Mouse (Mus musculus) neural tube, embryonic 11.5 days (tissue): ENCODE measurements around the gene Eva1c. TPM values are rescaled to one million over a fixed set of nuclear protein-coding genes. Genes with fewer than 3 reads are reported as not detected.
"Not testable (repeated sequence)": the region's sequence is repeated elsewhere in the genome, so short reads cannot be mapped to it uniquely, and the experiment has no call there.

ENCODE experiments used
- ATAC-seq: fragments of 200-750 bp; cut with Nextera tagmentation; 2 replicates; pipeline ENCODE4 v1.8.0; 2017; ENCODE audit warnings: moderate number of reproducible peaks, mild to moderate bottlenecking, moderate TSS enrichment, moderate library complexity; ENCODE audit not compliant: insufficient read depth, low FRiP score, low TSS enrichment
- DNase-seq: peaks from one replicate; pipeline ENCODE4 v3.0.0-alpha.2; 2015; ENCODE audit warnings: low spot score
- H3K27ac ChIP-seq: fragments of 300-500 bp; sonication (generic); 2 replicates; pipeline ENCODE4 v1.5.1; 2014; ENCODE audit warnings: low read depth, mild to moderate bottlenecking, low read length
- H3K27me3 ChIP-seq: fragments of 300-500 bp; sonication (generic); 2 replicates; pipeline ENCODE4 v1.6.1; 2014; ENCODE audit warnings: mild to moderate bottlenecking, low read length, mixed read lengths; ENCODE audit not compliant: control insufficient read depth, insufficient read depth
- H3K36me3 ChIP-seq: fragments of 300-500 bp; sonication (generic); 2 replicates; pipeline ENCODE4 v1.6.1; 2014; ENCODE audit warnings: mild to moderate bottlenecking, low read length, moderate library complexity, mixed read lengths; ENCODE audit not compliant: control insufficient read depth, insufficient read depth
- H3K4me1 ChIP-seq: fragments of 300-500 bp; sonication (generic); 2 replicates; pipeline ENCODE4 v1.6.1; 2014; ENCODE audit warnings: low read length, mixed read lengths; ENCODE audit not compliant: control insufficient read depth, insufficient read depth
- H3K4me2 ChIP-seq: fragments of 300-500 bp; sonication (generic); 2 replicates; pipeline ENCODE4 v1.6.1; 2014; ENCODE audit warnings: low read depth, mild to moderate bottlenecking, moderate library complexity
- H3K4me3 ChIP-seq: fragments of 300-500 bp; sonication (generic); 2 replicates; pipeline ENCODE4 v1.5.1; 2014; ENCODE audit warnings: low read depth, low read length
- H3K9ac ChIP-seq: fragments of 300-500 bp; sonication (generic); 2 replicates; pipeline ENCODE4 v1.6.1; 2014; ENCODE audit warnings: mild to moderate bottlenecking, low read length
- H3K9me3 ChIP-seq: fragments of 300-500 bp; sonication (generic); 2 replicates; pipeline ENCODE4 v1.6.1; 2016; ENCODE audit warnings: low read length; ENCODE audit not compliant: control insufficient read depth
- WGBS: fragments of 180-500 bp; shearing (Covaris S2); extraction: QIAGEN DNeasy Blood & Tissue Kit; methylation state at CpG from one replicate; pipeline ENCODE4 v1.1.7; 2014; 5-methylcytosine and 5-hydroxymethylcytosine counted together
- polyA plus RNA-seq: library from polyadenylated mRNA; unstranded; fragments of >200 nt; fragmentation: Nextera tagmentation; extraction: Ambion mirVana; gene quantifications from 2 replicates; pipeline ENCODE4 v1.2.1, GENCODE M21; 2014

Gene Eva1c
- polyA plus RNA-seq, 1 experiment from 2014 or later = 0.73 TPM

- 82% methylated on average over 6 of the region's 6 CpGs for WGBS
- no peak overlapping the region for H3K9ac ChIP-seq
- H3K27ac ChIP-seq = no peak overlapping the region
- no peaks in the 10 kb centered on the region for H3K27me3 ChIP-seq
- H3K4me1 ChIP-seq = no peaks in the 10 kb centered on the region
- H3K4me2 ChIP-seq = no peak overlapping the region
- DNase-seq (no peak), ATAC-seq (no peak)
- H3K9me3 ChIP-seq = no peaks in the 10 kb centered on the region
- no peak overlapping the region for H3K4me3 ChIP-seq
- H3K36me3 ChIP-seq = no peaks in the 10 kb centered on the region
These were observed 6.2 kb upstream of the Eva1c start for GRCm38 (mm10) chr16:90820326-90820725.

GRCm38 (mm10) chr16:90821046-90821697 is 5.3 kb upstream of the Eva1c start:
- Histone ChIP-seq H3K9ac (no peak overlapping the region), H3K9me3 (no peaks in the 10 kb centered on the region), H3K27me3 (no peaks in the 10 kb centered on the region), H3K4me3 (no peak overlapping the region), H3K36me3 (no peaks in the 10 kb centered on the region), H3K4me1 (no peaks in the 10 kb centered on the region), H3K4me2 (no peak overlapping the region), H3K27ac (no peak overlapping the region)
- ATAC-seq (no peak), DNase-seq (no peak)
- 90% methylated on average over 14 of the region's 14 CpGs for WGBS

- DNase-seq (no peak), ATAC-seq (no peak)
- no peaks in the 10 kb centered on the region for H3K27me3 ChIP-seq
- H3K9me3 ChIP-seq = no peaks in the 10 kb centered on the region
- H3K9ac ChIP-seq = no peak overlapping the region
- H3K4me3 ChIP-seq = no peak overlapping the region
- H3K4me1 ChIP-seq = no peaks in the 10 kb centered on the region
- 96% methylated on average over 10 of the region's 10 CpGs for WGBS
- H3K4me2 ChIP-seq = no peak overlapping the region
- no peaks in the 10 kb centered on the region for H3K36me3 ChIP-seq
- no peak overlapping the region for H3K27ac ChIP-seq
These were observed 4.1 kb upstream of the Eva1c start for GRCm38 (mm10) chr16:90822284-90822935.

DNA sequence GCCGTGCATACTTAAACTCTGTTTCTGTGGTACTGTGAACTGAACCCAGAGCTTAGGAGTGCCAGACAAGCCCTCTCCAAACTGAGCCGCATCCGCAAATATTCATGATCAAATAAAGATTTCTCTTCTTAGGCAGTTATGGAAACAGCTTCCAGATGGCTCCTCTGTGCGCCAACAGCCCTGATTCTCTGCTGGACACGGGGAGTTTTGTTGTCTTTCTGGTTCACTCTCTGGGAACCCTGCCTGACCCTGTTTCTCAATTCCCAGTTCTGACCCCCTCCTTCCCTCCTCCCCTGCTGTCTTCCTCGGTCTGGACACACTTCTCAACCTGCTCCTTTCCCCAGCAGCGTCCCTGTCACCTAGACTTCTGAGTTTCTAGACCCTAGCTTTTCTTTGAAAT is 3.5 kb upstream of the Eva1c start:
- H3K4me2 ChIP-seq = no peak overlapping the region
- ATAC-seq = no peak
- H3K9me3 ChIP-seq = no peaks in the 10 kb centered on the region
- H3K36me3 ChIP-seq = no peaks in the 10 kb centered on the region
- H3K9ac ChIP-seq = no peak overlapping the region
- H3K27me3 ChIP-seq = no peaks in the 10 kb centered on the region
- no peak overlapping the region for H3K27ac ChIP-seq
- no peaks in the 10 kb centered on the region for H3K4me1 ChIP-seq
- WGBS = 63% methylated on average over 7 of the region's 7 CpGs
- H3K4me3 ChIP-seq = no peak overlapping the region
- DNase-seq = no peak

- not testable (repeated sequence) for H3K9me3 ChIP-seq, H3K36me3 ChIP-seq, H3K27me3 ChIP-seq, H3K4me2 ChIP-seq, H3K27ac ChIP-seq, H3K9ac ChIP-seq, DNase-seq, H3K4me3 ChIP-seq, ATAC-seq, H3K4me1 ChIP-seq
- WGBS = 77% methylated on average over 4 of the region's 4 CpGs
These were observed 2.5 kb upstream of the Eva1c start for GRCm38 (mm10) chr16:90823986-90824385.

GRCm38 (mm10) chr16:90826041-90826440 is 478 bp upstream of the Eva1c start:
- Histone ChIP-seq H3K36me3 (no peaks in the 10 kb centered on the region), H3K4me3 (no peak overlapping the region), H3K27me3 (peaks cover 24% of the 10 kb centered on the region), H3K9me3 (no peaks in the 10 kb centered on the region), H3K9ac (no peak overlapping the region), H3K27ac (no peak overlapping the region), H3K4me1 (peaks cover 8% of the 10 kb centered on the region; the same call in 1 of the 2 replicates), H3K4me2 (no peak overlapping the region)
- DNase-seq (no peak), ATAC-seq (no peak)
- 78% methylated on average over 5 of the region's 5 CpGs for WGBS

DNA sequence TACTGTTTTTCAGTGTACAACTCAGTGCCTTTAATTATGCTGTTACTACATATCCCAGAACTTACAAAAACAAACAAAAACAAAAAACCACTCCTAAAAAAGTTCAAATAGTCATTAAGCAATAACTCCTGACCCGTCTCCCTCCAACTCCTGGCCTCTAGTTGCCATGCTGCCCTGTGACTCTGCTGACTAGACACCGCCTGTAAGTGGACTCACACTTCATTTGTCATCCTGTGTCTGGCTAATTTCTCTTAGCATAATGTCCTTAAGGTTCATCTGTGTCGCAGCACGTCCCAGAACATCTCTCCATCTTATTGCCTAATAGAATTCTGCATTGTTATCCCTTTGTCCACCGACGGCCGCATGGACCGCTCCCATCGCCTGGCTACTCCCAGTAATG is 979 bp downstream of the Eva1c start:
- Histone ChIP-seq H3K27me3 (peaks cover 35% of the 10 kb centered on the region), H3K36me3 (no peaks in the 10 kb centered on the region), H3K9ac (no peak overlapping the region), H3K4me3 (no peak overlapping the region), H3K9me3 (no peaks in the 10 kb centered on the region), H3K27ac (no peak overlapping the region), H3K4me1 (peaks cover 10% of the 10 kb centered on the region; the same call in 1 of the 2 replicates), H3K4me2 (no peak overlapping the region)
- ATAC-seq (no peak), DNase-seq (no peak)
- 83% methylated on average over 9 of the region's 9 CpGs for WGBS

DNA sequence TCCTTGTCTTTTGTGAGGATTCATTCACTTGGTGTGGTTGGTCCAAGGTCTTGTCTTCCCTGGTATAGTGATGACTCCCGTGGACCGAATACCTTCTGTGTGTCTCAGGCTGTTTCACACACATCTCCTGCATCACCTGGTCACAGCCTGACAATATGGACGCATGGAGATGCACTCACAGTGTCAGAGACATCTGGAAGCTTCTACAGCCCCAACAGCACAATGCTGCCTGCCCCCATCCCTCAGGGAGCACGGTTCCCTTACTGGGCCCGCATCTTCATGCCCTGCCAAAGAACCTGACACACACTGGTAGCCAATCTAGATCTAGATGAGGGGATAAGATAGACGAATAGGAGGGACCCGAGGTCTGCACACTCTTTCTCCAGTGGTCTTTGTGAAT is 2.6 kb downstream of the Eva1c start:
- peaks cover 35% of the 10 kb centered on the region for H3K27me3 ChIP-seq
- WGBS = 85% methylated on average over 7 of the region's 7 CpGs
- no peaks in the 10 kb centered on the region for H3K36me3 ChIP-seq
- H3K27ac ChIP-seq = no peak overlapping the region
- no peak overlapping the region for H3K4me2 ChIP-seq
- peaks cover 14% of the 10 kb centered on the region for H3K4me1 ChIP-seq
- DNase-seq (no peak), ATAC-seq (no peak)
- H3K4me3 ChIP-seq = no peak overlapping the region
- no peak overlapping the region for H3K9ac ChIP-seq
- H3K9me3 ChIP-seq = no peaks in the 10 kb centered on the region
